Mouse (Mus musculus): ENCODE results near the gene Olfr718-ps1.

DNA sequence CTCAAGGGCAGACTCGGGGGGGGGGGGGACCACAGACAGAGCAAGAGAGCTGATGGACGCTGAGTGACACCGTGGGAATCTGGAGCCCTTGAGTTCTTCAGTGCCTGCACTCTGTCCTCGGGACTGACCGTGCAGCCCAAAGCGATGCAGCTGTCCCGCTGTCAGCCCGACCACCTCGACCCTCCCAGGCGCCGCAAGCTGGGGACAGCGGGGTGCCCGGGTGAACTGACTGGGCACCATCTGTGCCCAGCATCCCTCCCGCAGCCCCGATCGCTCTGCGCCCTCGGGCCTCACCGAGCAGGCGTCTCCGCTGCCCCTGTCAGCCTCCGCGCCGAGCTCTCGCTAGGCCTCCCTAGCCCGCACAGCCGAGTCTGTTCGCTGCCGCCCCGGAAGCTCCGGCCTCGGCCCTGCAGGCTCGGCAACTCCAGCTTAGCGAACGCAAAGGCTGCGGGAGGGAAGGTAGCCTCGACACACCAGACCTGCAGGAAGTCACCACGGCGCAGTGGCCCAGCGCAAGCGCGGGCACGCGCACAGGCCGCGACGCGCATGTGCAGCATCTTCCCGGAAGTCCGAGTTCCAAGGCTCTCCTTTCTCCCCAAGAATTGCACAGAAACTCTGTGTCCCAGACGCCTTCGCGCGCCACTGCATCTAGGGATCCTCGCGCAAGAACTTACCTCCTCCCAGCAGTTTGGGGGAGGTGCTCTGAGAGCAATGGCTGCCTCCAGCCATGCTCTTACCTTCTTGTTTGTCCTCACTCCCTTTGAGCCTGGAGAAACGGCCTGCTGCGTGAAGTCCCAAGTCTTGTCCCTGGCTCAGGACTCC is 33.1 kb upstream of the Olfr718-ps1 start, which contains the start of the genes Rbak and Spdye4b:
- TF ChIP-seq POLR2A (IDR thresholded peaks at IDR 0.05; ENCODE audit: low read depth, low read length) (peak; percentile 81), CTCF (conservative IDR thresholded peaks at IDR 0.05; ENCODE audit: insufficient read depth, insufficient read length, low read depth, low read length) (no peak)

All from kidney, adult 2 months (tissue).